Mouse (Mus musculus) ovary, adult 18-20 months (tissue): ENCODE measurements around the gene Cdk6.
A peak's percentile ranks its signal among the peaks of the same experiment; 100 is the strongest.

Experiments used
- DNase-seq: peaks from one replicate; pipeline ENCODE4 v3.0.0; 2022; ENCODE audit warnings: low spot score, mixed read lengths

Gene Cdk6

DNA sequence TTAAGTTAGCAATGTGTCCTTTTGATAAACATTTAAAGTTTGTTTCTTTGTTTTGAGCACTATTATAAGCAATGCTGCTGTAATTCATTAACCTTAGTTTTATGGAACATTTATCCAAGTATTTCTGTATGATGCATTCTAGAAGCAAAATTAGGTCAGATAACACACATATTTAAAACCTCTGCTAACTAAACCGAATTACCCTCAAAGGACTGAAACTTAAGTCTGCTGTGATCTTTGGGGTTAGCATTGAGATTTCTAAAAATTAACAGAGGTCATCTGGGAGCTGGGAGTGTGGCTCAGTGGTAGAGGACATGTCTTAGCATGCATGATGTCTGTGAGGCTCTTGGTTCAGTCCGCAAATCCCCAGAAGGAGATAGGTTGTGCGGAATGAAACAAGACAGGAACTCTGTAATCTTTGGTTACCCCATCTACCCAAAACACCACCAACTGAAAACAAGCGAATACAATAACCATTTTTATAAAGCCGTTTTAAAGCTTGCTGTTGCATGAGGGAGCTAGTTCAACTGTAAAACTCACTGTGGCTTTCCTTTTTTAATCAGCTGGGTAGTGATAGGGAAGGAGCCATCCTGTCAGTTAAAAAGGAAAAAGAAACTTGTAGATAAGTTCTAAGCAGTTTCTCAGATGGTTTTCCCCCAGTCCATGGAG, 141.9 kb downstream of the Cdk6 start:
- no peak for DNase-seq

DNA sequence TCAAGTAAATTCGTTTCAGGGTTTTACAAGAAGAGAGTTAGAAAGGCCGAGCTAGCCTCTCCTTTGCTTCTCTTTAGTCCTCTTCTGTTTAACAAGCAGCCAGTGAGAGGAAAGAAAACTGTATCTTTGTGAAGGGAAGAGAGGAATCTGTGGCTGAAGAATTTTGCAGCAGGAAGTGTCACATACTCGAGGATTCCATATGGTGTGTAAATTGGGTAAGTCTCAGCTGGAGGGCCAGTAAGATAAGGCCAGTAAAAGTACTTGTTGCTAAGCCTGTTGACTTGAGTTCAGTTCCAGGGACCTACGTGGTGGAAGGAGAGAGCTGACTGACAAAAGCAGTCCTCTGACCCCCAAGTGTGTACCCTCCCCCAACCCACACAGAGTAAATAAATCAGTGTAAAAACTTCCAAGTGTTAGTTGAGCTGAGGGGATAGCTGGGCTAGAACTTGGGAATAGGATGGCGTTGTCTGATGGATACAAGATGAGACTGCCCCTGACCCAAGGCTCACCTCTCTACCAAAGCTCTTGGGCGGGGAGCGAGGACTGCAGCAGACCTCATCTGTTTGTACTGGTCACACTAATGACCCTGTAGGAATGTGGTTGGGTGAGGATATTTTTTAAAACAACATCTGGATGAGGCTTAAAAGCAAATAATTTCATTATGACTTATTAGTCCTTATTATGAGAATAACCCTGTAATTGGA, 145.4 kb downstream of the Cdk6 start:
- DNase-seq: no peak

GRCm38 (mm10) chr5:3488146-3488774, 147.0 kb downstream of the Cdk6 start:
- no peak for DNase-seq

- DNase-seq: no peak
Measured at GRCm38 (mm10) chr5:3490358-3490757, 149.1 kb downstream of the Cdk6 start.

- peak; percentile 39 for DNase-seq
Measured at GRCm38 (mm10) chr5:3491084-3491483, 149.8 kb downstream of the Cdk6 start.

GRCm38 (mm10) chr5:3491883-3492282, 150.6 kb downstream of the Cdk6 start:
- DNase-seq: no peak

DNA sequence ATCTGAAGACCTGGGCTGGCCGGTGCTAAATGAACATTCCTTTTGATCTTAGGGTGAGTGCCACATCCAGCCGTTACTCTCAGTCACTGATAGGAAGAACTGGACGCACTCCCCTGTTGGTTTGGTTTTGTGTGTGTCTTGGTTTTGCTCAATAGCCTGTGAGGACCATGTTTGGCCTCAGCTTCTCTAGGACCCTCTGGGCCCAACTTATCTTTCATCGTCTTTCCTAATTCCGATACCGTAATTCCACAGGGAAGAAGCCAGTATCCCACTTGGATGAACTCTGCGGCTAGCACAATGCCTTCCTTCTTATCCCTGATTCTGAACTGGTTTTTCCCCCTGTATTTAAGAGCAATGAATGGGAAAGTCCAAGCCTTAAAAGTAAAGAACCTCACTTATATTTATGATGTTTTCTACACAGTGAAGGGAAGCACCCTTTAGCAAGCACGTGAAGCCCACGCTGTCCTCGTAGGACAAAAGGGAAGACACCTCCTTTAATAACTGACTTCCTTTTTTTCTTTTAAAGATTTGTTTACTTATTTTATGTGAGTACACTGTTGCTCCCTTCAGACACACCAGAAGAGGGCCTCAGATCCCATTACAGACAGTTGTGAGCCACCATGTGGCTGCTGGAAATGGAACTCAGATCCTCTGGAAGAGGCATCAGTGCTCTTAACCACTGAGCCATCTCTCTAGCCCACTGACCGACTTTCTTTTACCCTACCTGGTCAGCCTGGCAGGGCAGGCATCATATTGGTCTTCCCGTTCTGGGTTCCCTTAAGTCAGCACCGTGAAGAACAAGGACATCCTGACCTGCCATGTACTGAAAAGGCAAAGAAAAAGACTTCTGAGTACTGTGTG, 151.7 kb downstream of the Cdk6 start:
- no peak for DNase-seq

GRCm38 (mm10) chr5:3493968-3494367, 152.7 kb downstream of the Cdk6 start:
- DNase-seq: no peak

- DNase-seq: no peak
Measured at GRCm38 (mm10) chr5:3494452-3495187, 153.3 kb downstream of the Cdk6 start.

DNA sequence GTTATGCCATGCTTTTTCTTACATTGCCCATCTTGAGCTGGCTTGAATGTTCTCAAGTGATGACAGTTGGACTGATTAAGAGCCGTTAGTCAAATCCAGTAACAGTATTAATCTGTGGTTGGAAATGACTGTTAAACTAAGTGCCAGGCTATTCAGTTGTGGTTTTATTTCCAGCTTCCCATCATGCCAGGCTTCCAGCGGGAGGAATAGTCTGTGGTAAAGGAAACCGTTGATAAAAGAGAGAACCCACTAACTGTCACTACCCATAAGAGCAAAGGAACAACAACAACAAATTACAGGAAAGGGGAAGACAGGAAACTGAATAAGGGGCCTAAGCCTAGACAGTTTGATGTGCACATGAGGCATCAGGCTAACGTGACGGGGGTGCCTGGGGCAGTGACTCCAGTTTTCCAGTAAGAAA, 156.2 kb downstream of the Cdk6 start:
- no peak for DNase-seq

DNA sequence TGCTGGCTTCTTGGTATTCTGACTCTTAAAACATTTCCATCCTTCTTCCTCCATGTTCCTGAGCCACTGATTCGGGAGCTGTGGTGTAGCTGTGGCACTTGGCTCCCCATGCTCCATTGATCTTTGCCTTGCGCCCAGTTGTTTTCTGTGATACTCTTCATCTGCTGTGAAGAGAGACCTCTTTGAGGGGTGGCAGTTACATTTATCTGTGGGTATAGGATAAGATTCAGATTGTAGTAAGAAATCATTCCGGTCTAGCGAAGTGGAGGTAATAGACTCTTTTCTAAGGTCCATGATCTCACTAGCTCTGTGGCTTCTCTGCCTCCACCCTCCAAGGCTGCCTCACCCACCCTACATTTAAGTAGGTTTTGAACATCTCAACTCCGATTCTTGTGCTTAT, 159.0 kb downstream of the Cdk6 start:
- no peak for DNase-seq

DNA sequence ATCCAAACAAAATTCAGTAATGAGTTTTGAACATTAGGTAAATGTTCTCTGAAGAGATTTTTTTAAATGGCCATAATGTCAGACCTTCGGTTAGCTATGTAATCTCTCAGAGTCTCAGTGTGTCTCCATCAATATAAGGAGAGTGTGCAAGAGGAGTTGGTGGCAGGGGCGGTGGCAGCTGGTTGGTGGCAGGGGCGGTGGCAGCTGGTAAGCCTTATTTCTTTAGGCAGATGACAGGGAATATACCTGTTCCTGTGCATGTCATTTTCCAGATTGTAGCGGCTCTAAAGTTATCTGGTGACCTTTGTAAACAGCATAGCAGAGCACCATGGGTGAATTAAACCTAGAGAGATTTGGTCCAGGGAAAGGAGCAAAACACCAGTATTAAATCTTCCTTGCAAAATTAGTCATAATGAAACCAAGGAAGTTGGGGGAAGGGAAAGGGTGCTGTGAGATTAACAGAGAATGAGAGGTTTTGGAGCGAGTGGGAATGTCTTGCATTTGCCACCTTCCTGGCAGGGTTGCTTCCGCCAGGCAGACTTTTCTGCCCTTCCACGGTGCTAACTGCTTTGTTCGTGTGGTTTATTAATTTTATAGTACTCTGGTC, 159.8 kb downstream of the Cdk6 start:
- no peak for DNase-seq

- no peak for DNase-seq
Measured at GRCm38 (mm10) chr5:3501564-3502001, 160.3 kb downstream of the Cdk6 start.

- peak; percentile 55 for DNase-seq
Measured at GRCm38 (mm10) chr5:3502610-3503350, 161.5 kb downstream of the Cdk6 start.

DNA sequence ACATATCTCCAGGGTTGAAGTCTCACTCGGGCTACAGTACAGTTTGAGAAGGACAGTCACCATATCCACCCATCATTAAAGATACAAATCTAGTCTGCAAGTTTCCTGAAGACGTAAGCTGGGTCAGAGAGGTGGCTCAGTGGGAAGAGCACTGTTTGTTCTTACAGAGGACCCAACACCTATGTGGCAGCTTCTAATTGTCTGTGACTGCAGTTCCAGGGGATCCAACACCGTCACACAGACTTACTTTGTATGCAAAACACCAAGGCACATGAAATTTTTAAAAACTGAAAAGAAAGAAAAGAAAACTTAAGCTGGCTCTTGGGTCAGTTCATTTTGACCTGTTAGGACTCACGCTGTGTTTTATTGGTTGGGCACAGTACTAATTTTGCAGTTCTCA, 162.1 kb downstream of the Cdk6 start:
- no peak for DNase-seq

DNA sequence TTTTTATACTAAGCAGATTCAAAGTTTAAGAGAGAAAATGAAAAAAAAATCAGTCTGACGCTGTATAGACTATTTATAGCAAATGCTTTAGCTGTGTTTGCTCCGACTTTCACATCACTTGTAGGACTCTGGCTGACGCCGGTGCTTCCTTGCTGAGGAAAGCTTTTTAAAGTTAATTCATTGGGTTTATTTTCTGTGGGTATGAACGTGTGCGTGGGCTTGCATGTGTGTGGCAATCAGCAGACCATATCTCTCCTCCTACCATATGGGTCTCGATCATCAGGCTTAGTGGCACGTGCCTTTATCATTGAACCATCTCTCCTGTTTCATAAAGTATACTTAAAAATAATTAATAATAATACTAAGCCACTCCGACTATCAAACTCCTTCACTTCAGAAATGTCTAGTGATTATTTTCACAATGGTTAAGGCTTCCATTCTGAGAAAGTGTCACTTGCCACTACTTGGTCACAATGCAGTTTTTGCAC, 162.6 kb downstream of the Cdk6 start:
- DNase-seq: no peak

GRCm38 (mm10) chr5:3504453-3504852, 163.2 kb downstream of the Cdk6 start:
- no peak for DNase-seq

DNA sequence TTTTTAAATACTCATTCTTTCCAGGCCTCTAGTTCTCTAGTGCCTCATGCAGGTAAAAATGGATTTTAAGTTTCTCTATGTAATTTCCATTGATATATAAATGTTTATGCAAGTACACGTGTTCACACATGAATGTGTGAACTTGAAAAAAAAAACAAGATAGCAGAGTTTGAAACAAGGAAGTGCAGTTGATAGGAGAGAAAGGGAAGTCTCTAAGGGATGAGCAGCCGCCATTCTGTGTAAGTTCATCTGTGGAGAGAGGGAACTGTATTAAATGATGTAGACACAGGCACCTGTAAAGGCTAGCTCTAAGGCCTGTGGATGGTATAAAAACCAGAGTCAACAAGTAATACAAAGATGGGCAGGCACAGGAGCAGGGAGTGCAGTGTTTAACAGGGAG, 164.3 kb downstream of the Cdk6 start:
- no peak for DNase-seq

- no peak for DNase-seq
Measured at GRCm38 (mm10) chr5:3508480-3509381, 167.4 kb downstream of the Cdk6 start.
